Mouse (Mus musculus) right cerebral cortex, postnatal 10 days (tissue): Measurements from ENCODE around the gene Cuedc2.

Source experiments
- DNase-seq, 2 experiments: peaks; one replicate each; pipeline ENCODE4 v3.0.0; 2021; ENCODE audit warnings: low spot score in 2 of 2

The Cuedc2 gene

DNA sequence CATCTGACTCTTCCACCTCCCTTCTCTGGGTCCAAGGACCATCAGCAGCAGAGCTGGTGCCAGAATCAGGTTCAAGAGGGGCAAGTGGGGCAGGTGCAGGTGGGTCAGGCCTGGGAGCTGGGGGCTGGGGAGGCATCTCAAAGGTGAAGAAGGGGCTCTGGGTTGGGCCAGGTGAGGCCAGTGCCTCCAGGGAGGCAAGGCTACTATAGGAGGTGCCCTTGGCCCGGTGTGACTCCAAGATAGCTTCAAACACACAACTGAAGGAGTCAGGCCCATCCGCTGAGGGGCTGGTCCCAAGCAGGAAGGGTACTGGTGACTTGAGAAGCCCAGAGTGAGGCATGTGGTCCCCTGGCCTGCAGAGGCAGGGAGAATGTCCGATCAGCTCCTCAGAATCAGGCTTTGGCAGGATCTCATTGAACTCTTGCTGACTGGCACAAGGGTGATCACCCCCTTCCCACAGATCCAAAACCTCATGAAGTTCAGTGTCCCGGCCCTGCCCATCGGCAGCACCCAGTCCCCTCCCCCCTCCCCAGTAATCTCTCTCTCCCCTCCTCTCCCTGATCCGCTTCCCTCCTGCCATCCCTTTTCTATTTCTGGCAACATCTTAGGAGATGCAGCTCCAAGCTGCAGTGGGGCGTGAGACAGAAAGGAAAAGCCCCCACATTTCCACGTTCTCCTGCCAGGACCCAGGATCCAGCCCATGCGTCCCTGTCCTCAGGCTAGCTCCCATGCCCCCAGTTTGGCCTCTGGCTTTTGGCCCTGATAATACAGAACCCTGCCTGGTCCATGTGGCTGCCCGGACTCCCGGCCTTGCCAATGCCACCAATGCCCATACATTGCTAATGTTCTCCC, 16.1 kb downstream of the Cuedc2 start:
- DNase-seq = peak; percentile 61 to 62

- DNase-seq = peak; percentile 70 to 84
These were observed 17.2 kb downstream of the Cuedc2 start for GRCm38 (mm10) chr19:46321101-46321943.

GRCm38 (mm10) chr19:46320076-46320785, 18.3 kb downstream of the Cuedc2 start:
- DNase-seq = peak; percentile 37 to 42

GRCm38 (mm10) chr19:46318586-46319378, 19.7 kb downstream of the Cuedc2 start:
- DNase-seq = peak; percentile 94 to 96

DNA sequence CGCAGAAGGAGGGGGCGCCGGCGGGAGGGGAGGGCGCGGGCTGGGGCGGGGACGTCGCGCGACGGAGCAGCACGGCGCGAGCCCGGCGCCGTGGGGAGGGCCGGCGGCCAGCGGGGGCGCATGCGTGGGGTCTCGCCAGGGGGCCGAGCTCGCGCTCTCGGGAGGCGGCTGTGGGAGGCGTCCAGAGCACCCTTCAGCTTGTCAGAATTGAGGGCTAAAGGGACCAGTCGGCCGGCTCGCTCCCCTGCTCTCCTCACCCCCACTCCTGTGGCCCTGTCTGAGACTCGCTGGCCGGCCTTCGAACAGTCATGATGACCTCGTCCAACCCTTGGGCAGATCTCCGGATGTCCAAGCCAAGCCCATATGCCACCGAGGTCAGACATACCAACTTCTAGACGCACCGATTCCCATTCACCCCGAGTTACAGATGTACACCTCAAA, 20.5 kb downstream of the Cuedc2 start:
- DNase-seq = peak; percentile 80 to 83

DNA sequence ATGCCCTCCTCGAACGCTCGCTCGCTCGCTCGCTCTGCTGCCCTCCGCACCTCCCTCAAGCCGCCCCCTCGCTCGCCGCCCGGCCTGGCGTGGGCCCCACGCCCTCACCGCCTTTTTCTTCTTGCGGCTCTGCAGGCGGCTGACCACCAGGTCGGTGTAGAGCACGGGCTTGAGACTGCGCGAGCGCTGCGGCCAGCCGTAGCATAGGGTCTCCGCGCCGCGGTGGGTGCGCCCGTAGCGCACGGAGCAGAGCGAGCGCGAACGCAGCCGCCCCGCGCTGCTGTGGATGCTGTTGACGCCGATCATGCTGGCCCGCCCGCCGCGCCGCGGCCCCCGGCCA, 21.0 kb downstream of the Cuedc2 start:
- peak; percentile 44 for DNase-seq

- DNase-seq = peak; percentile 85 to 92
These were observed 21.5 kb downstream of the Cuedc2 start for GRCm38 (mm10) chr19:46316846-46317545.

- DNase-seq = peak; percentile 29 to 54
These were observed 22.5 kb downstream of the Cuedc2 start for GRCm38 (mm10) chr19:46315752-46316610.

DNA sequence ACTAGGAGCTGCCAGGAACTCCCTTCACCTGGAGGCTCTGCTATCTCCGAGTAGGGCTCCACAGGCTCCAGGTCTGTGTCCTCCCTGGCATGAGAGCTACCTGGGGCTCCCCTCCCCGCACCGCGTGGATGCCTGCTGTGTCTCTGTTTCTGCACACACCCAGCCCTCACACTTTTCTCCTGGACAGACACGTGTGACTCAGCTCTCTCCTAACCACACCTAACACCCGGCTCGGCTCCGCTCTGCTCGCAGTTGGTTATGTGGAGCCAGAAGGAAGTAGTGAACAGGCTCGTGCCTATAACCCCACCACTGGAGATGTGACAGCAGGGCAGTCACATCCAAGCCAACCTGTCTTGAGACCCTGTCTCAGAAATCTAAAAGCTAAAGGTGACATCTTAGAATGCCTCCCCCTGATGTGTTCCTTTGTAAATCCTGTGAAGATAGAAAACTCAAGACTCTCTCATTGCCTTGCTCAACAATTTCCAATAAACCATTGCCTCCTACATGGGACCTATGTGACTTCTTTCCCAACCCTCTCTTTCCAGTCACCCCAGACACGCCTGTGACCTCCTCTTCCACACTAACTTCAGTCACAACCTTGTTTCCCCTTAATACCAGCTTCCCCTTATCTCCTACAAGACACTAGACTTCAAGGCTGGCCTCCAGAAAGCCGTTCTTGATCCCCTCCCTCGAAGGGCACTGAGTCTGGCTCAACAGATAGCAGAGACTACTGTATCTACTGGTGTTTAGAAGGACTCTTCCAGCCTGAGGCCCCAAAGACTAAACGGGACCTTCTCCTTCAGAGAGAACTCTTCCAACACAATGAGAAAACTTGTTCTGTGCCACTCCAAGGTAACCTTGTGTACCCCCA, 23.4 kb downstream of the Cuedc2 start:
- peak; percentile 22 to 40 for DNase-seq

DNA sequence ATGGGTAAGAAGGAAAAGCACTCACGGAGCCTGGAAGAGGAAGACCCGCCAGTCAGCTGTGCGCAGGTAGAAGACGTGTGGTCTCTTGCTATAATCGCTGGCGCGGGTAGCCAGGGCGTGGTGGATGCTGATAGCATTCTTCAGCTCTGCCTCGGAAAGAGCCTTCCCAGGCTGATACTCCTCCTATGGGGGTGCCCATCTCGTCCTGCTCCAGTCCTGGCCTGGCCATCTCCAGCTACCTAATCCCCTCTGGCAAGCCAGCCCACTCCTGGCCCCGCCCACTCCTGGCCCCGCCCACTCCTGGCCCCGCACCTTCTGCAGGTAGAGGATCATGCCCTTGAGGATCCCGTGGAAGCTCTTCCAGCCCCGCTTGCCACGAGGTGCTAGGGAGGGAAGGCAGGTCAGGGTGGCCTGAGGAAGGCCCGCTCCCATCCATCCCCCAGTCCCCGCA, 24.3 kb downstream of the Cuedc2 start:
- DNase-seq = peak; percentile 31 to 46

DNA sequence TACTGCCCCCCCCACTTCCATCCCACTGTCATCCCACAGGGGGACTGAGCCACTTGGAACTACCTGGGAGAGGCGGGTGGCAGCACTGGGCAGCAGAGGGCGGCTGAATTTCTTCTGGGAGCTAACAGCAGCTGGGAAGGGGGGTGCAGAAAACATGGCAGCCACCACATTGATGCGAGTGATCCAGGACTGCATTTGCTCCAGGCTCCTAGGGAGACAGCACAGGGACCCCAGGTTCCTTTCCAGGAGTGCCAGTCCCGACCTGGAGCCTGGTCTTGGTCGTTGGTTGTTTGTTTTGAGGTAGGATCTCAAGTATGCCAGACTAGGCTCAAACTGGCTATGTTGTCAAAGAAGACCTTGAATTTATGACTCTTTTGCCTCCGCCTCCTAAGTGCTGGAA, 24.9 kb downstream of the Cuedc2 start:
- DNase-seq = peak in 1 of 2 experiments; percentile 28

- DNase-seq = peak; percentile 20 to 29
These were observed 25.4 kb downstream of the Cuedc2 start for GRCm38 (mm10) chr19:46313116-46313515.

- peak; percentile 23 to 35 for DNase-seq
These were observed 25.9 kb downstream of the Cuedc2 start for GRCm38 (mm10) chr19:46312566-46312965.

DNA sequence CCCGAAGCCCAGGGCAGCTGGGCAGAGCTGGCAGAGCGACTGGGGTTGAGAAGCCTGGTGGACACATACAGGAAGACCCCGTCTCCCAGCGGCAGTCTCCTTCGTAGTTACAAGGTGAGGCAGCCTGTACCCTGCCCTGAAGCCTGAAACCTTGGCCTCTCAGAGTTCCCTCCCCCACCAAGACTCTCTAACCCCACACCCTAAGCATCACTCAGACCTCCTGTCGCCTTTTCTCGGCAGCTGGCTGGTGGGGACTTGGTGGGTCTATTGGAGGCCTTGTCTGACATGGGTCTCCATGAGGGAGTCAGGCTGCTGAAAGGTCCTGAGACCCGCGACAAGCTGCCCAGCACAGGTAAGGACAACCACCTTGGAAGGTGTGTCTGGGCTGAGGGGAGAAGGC, 27.2 kb downstream of the Cuedc2 start:
- peak; percentile 21 to 29 for DNase-seq

- DNase-seq = peak in 1 of 2 experiments; percentile 35
These were observed 28.1 kb downstream of the Cuedc2 start for GRCm38 (mm10) chr19:46310312-46310865.

DNA sequence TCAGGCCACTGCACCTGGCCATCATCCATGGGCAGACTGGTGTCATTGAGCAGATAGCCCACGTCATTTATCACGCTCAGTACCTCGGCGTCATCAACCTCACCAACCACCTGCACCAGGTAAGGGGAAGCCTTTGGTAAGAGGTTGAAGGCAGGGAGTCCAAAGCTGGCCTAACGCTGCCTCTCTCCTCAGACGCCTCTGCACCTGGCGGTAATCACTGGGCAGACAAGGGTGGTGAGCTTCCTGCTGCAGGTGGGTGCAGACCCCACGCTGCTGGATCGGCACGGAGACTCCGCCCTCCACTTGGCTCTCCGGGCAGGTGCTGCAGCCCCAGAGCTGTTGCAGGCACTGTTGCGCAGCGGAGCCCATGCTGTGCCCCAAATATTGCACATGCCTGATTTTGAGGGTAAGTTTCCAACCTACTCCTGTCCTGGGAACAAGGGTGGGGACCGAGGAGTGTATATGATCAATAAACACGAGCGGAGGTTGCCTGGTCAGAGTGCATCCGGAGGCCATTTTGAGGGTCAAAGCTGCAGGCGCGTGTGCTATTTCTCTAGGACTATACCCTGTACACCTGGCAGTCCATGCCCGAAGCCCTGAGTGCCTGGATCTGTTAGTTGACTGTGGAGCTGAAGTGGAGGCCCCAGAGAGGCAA, 28.7 kb downstream of the Cuedc2 start:
- peak; percentile 37 to 45 for DNase-seq

DNA sequence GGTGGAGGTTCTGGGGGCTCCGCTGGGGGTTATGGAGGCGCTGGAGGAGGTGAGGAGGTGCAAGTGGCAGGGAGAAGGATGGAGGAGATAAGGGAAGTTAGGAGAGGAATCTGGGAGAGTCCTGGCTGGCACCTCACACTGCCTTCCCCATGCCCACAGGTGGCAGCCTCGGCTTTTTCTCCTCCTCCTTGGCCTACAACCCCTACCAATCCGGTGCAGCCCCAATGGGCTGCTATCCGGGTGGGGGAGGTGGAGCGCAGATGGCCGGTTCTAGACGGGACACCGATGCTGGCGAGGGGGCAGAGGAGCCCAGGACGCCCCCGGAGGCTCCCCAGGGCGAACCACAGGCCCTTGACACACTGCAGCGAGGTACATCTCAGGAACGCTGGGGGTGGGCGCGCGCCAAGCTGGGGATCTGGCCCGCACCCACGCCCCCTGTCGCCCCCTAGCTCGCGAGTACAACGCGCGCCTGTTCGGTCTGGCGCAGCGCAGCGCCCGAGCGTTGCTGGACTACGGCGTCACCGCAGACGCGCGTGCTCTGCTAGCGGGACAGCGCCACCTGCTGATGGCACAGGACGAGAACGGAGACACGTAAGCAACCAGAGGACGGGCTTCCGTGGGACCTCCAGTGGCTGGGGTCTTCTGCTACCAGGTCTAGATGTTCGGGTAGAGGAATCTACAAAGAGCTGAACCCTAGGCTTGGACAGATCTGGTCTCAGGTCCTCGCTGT, 29.6 kb downstream of the Cuedc2 start:
- DNase-seq = peak; percentile 91 to 94
